Mouse (Mus musculus): ENCODE measurements around the gene Tgfbr3l. TPM values are rescaled to one million over a fixed set of nuclear protein-coding genes. Genes with fewer than 3 reads are reported as not detected.

Tgfbr3l gene
- polyA plus RNA-seq, 1 experiment: 18.7 TPM

- Histone ChIP-seq H3K4me3 (ENCODE audit: insufficient read depth, low read depth, low read length) (peak overlapping the region; percentile 8; the same call in 1 of the 2 replicates), H3K27me3 (replicated peaks; ENCODE audit: control insufficient read depth, insufficient read depth, low read length) (peaks cover 4% of the 10 kb centered on the region), H3K27ac (ENCODE audit: insufficient read depth, low read depth, low read length) (no peak overlapping the region), H3K4me1 (ENCODE audit: control insufficient read depth, insufficient read depth, low read length) (peaks cover 4% of the 10 kb centered on the region; the same call in 1 of the 2 replicates), H3K36me3 (ENCODE audit: control insufficient read depth, insufficient read depth, low read length) (no peaks in the 10 kb centered on the region)
- DNase-seq: no peak
- TF ChIP-seq POLR2A (IDR thresholded peaks at IDR 0.05; ENCODE audit: low read depth, low read length) (no peak), CTCF (conservative IDR thresholded peaks at IDR 0.05; ENCODE audit: insufficient read depth, insufficient read length, low read depth, low read length) (no peak)
- WGBS: 1% methylated on average over 25 of the region's 25 CpGs
These were observed 35.2 kb upstream of the Tgfbr3l start for GRCm38 (mm10) chr8:4212809-4213209.

DNA sequence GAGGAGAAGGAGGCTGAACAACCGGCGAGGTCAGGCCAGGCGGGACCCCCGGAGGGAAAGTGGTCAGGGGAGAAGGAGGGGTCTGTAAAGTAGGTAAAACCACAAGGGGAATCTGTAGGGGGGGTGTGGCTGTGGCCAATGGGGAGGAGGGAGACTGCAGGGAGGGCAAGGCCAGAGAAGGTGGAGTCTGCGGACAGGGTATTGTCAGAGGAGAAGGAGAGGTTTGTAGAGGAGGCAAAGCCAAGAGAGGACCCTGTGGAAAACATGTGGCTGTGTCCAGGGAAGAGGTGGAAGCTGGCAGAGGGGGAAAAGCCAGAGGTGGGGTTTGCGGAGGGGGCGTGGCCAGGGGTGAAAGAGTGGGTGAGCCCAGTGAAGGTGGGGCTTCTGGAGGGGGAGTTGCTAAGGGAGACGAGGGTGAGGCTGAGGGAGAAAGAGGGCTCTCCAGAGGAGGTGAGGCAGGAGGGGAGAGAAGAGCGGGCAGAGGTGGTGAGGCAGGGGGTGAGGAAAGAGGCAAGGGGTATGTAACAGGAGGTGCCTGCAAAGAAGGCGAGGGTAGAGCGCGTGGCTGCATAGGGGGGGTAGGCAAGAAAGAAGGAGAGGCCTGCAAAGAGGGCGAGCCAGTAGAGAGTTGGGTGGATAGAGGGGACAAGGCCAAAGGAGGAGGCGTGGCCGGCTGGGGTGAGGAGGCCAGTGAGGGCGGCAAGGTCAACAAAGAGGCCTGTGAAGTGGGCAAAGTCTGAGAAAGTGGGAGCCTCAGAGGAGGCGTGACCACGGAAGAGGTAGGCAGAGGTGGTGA lies 34.6 kb upstream of the Tgfbr3l start:
- WGBS: 10% methylated on average over 18 of the region's 18 CpGs
- peak; percentile 43 for DNase-seq
- Histone ChIP-seq H3K4me3 (ENCODE audit: insufficient read depth, low read depth, low read length) (peak overlapping the region; percentile 27), H3K27me3 (replicated peaks; ENCODE audit: control insufficient read depth, insufficient read depth, low read length) (peaks cover 4% of the 10 kb centered on the region), H3K27ac (ENCODE audit: insufficient read depth, low read depth, low read length) (no peak overlapping the region), H3K4me1 (ENCODE audit: control insufficient read depth, insufficient read depth, low read length) (peaks cover 4% of the 10 kb centered on the region; the same call in 1 of the 2 replicates), H3K36me3 (ENCODE audit: control insufficient read depth, insufficient read depth, low read length) (no peaks in the 10 kb centered on the region)
- no peak for TF ChIP-seq POLR2A (IDR thresholded peaks at IDR 0.05; ENCODE audit: low read depth, low read length)
- no peak for TF ChIP-seq CTCF (conservative IDR thresholded peaks at IDR 0.05; ENCODE audit: insufficient read depth, insufficient read length, low read depth, low read length)

DNA sequence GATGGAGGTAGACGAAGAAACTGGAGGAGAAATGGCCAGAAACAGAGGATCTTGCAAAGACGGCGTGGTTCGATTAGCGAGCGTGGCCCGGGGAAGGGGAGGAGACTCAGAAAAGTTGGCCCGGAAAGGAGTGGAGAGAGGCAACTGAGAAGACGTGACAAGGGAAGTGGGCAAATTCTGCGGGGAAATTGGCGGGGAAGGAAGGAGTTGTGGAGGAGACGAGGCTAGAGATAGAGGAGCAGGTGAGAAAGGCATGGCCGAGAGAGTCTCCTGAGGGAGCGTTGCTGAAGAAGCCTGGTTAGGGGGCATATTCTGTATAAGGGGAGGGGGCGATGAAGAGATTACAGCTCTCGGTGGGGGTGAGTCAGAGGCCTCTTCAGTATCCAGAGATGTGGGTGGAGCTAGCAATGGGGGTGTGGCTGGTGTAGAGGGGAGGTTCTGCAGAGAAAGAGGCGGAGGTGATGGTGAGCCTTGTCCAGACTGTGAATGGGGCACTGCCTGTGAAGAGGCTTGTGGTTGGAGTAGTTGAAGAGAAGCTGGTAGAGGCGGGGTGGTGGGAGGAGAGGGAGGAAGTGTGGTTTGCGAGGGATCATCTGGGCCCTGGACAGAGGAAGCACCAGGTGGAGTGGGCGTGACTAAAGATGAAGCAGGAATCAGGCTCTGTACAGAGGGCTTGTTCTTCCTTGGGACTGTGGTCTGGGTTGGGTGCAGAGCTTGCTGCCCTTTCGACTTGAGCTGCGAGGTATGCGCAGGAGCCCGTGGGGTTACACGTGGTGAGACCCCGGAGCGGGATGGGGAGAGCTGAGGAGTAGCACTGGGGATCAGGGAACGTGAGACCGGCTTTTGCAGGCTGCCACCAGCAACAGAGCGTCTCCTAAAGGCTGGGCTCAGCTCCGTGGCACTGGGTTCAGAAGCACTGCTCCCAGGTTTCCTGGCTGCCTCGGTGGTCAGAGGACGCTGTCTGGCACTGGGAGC lies 33.7 kb upstream of the Tgfbr3l start:
- peak; percentile 34 for DNase-seq
- H3K4me3 ChIP-seq (ENCODE audit: insufficient read depth, low read depth, low read length): peak overlapping the region; percentile 27
- TF ChIP-seq POLR2A (IDR thresholded peaks at IDR 0.05; ENCODE audit: low read depth, low read length) (no peak), CTCF (conservative IDR thresholded peaks at IDR 0.05; ENCODE audit: insufficient read depth, insufficient read length, low read depth, low read length) (no peak)
- peaks cover 4% of the 10 kb centered on the region for H3K27me3 ChIP-seq (replicated peaks; ENCODE audit: control insufficient read depth, insufficient read depth, low read length)
- H3K27ac ChIP-seq (ENCODE audit: insufficient read depth, low read depth, low read length): no peak overlapping the region
- H3K36me3 ChIP-seq (ENCODE audit: control insufficient read depth, insufficient read depth, low read length): no peaks in the 10 kb centered on the region
- peaks cover 4% of the 10 kb centered on the region; the same call in 1 of the 2 replicates for H3K4me1 ChIP-seq (ENCODE audit: control insufficient read depth, insufficient read depth, low read length)
- WGBS: 22% methylated on average over 33 of the region's 33 CpGs

- 20% methylated on average over 18 of the region's 18 CpGs for WGBS
- no peak for DNase-seq
- H3K27me3 ChIP-seq (replicated peaks; ENCODE audit: control insufficient read depth, insufficient read depth, low read length): peaks cover 4% of the 10 kb centered on the region
- H3K36me3 ChIP-seq (ENCODE audit: control insufficient read depth, insufficient read depth, low read length): no peaks in the 10 kb centered on the region
- TF ChIP-seq POLR2A (IDR thresholded peaks at IDR 0.05; ENCODE audit: low read depth, low read length): no peak
- no peak for TF ChIP-seq CTCF (conservative IDR thresholded peaks at IDR 0.05; ENCODE audit: insufficient read depth, insufficient read length, low read depth, low read length)
- H3K4me1 ChIP-seq (ENCODE audit: control insufficient read depth, insufficient read depth, low read length): peaks cover 4% of the 10 kb centered on the region; the same call in 1 of the 2 replicates
- H3K4me3 ChIP-seq (ENCODE audit: insufficient read depth, low read depth, low read length): no peak overlapping the region
- no peak overlapping the region for H3K27ac ChIP-seq (ENCODE audit: insufficient read depth, low read depth, low read length)
These were observed 31.7 kb upstream of the Tgfbr3l start for GRCm38 (mm10) chr8:4216296-4216695.

- H3K4me1 ChIP-seq (ENCODE audit: control insufficient read depth, insufficient read depth, low read length): peaks cover 4% of the 10 kb centered on the region; the same call in 1 of the 2 replicates
- H3K36me3 ChIP-seq (ENCODE audit: control insufficient read depth, insufficient read depth, low read length): no peaks in the 10 kb centered on the region
- H3K27ac ChIP-seq (ENCODE audit: insufficient read depth, low read depth, low read length): no peak within 1 kb of the TSS
- WGBS: 4% methylated on average over 44 of the region's 44 CpGs
- peak within 1 kb of the TSS; percentile 32; the same call in 1 of the 2 replicates for H3K4me3 ChIP-seq (ENCODE audit: insufficient read depth, low read depth, low read length)
- peaks cover 4% of the 10 kb centered on the region for H3K27me3 ChIP-seq (replicated peaks; ENCODE audit: control insufficient read depth, insufficient read depth, low read length)
- DNase-seq: no peak
- no peak for TF ChIP-seq POLR2A (IDR thresholded peaks at IDR 0.05; ENCODE audit: low read depth, low read length)
- no peak for TF ChIP-seq CTCF (conservative IDR thresholded peaks at IDR 0.05; ENCODE audit: insufficient read depth, insufficient read length, low read depth, low read length)
These were observed 31.0 kb upstream of the Tgfbr3l start, which contains the start of gene Prr36 for GRCm38 (mm10) chr8:4216791-4217621. Prr36 (minus strand) TSS chr8:4217459.

DNA sequence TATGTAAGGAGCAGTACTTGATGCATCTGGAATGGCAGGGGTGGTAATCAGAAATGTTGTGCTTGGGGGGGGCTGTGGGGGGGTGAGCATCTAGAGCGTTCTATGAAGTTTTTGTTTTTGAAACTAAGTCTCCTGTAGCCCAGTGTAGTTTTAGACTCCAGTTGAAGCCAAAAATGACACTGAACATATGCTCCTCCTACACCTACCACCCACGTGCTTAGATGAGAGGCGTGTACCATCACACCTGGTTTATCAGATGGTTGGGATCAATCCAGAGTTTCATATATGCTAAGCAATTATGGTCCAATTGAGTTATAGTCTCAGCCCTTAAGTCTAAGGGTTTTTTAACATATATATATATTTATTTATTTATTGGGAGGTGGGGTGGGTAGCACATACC lies 28.4 kb upstream of the Tgfbr3l start:
- no peak for DNase-seq
- peaks cover 4% of the 10 kb centered on the region for H3K27me3 ChIP-seq (replicated peaks; ENCODE audit: control insufficient read depth, insufficient read depth, low read length)
- H3K4me1 ChIP-seq (ENCODE audit: control insufficient read depth, insufficient read depth, low read length): peaks cover under 1% of the 10 kb centered on the region; the same call in 1 of the 2 replicates
- no peak for TF ChIP-seq POLR2A (IDR thresholded peaks at IDR 0.05; ENCODE audit: low read depth, low read length)
- H3K36me3 ChIP-seq (ENCODE audit: control insufficient read depth, insufficient read depth, low read length): no peaks in the 10 kb centered on the region
- no peak overlapping the region for H3K27ac ChIP-seq (ENCODE audit: insufficient read depth, low read depth, low read length)
- no peak overlapping the region for H3K4me3 ChIP-seq (ENCODE audit: insufficient read depth, low read depth, low read length)
- WGBS: 84% methylated on average over 3 of the region's 3 CpGs
